Mouse (Mus musculus): ENCODE results near the gene Klhl29. TPM values are rescaled to one million over a fixed set of nuclear protein-coding genes. Genes with fewer than 3 reads are reported as not detected.
"Not testable (repeated sequence)": the region's sequence is repeated elsewhere in the genome, so short reads cannot be mapped to it uniquely, and the experiment has no call there.

Gene Klhl29
- polyA plus RNA-seq, 1 experiment = not detected

- Histone ChIP-seq H3K4me3 (ENCODE audit: insufficient read depth, poor library complexity, severe bottlenecking) (no peak overlapping the region), H3K36me3 (ENCODE audit: control insufficient read depth, insufficient read depth) (no peaks in the 10 kb centered on the region), H3K79me2 (ENCODE audit: control insufficient read depth, insufficient read depth) (no peaks in the 10 kb centered on the region), H3K27me3 (ENCODE audit: control insufficient read depth, insufficient read depth, insufficient read length) (no peaks in the 10 kb centered on the region), H3ac (ENCODE audit: control insufficient read depth, insufficient read length, low read depth) (no peak overlapping the region), H3K79me3 (ENCODE audit: low read depth) (no peaks in the 10 kb centered on the region)
- TF ChIP-seq MAX (IDR thresholded peaks at IDR 0.05) = no peak
These were observed 22.1 kb downstream of the Klhl29 start for GRCm38 (mm10) chr12:5353416-5353815.

- no peaks in the 10 kb centered on the region for H3K27me3 ChIP-seq (ENCODE audit: control insufficient read depth, insufficient read depth, insufficient read length)
- H3K4me3 ChIP-seq (ENCODE audit: insufficient read depth, poor library complexity, severe bottlenecking) = no peak overlapping the region
These were observed 22.7 kb downstream of the Klhl29 start for GRCm38 (mm10) chr12:5352771-5353170.

GRCm38 (mm10) chr12:5350491-5351285 lies 24.8 kb downstream of the Klhl29 start:
- no peaks in the 10 kb centered on the region for H3K36me3 ChIP-seq (ENCODE audit: control insufficient read depth, insufficient read depth)
- TF ChIP-seq MYOD1 (IDR thresholded peaks at IDR 0.05; ENCODE audit: control insufficient read depth, insufficient read length, low read depth) (no peak), USF1 (IDR thresholded peaks at IDR 0.05; ENCODE audit: low read depth) (no peak), CEBPB (IDR thresholded peaks at IDR 0.05; ENCODE audit: low read depth) (no peak), CTCF (IDR thresholded peaks at IDR 0.05; ENCODE audit: control insufficient read depth, insufficient read depth, insufficient read length) (no peak), MYOG (IDR thresholded peaks at IDR 0.05; ENCODE audit: control insufficient read depth, extremely low read depth, insufficient read length) (no peak), FOSL1 (IDR thresholded peaks at IDR 0.05; ENCODE audit: insufficient read depth, low read length, poor library complexity, severe bottlenecking) (no peak), MAX (IDR thresholded peaks at IDR 0.05) (no peak)
- no peaks in the 10 kb centered on the region for H3K27me3 ChIP-seq (ENCODE audit: control insufficient read depth, insufficient read depth, insufficient read length)
- H3K4me3 ChIP-seq (ENCODE audit: insufficient read depth, poor library complexity, severe bottlenecking) = no peak overlapping the region
- no peaks in the 10 kb centered on the region for H3K79me3 ChIP-seq (ENCODE audit: low read depth)
- no peaks in the 10 kb centered on the region for H3K79me2 ChIP-seq (ENCODE audit: control insufficient read depth, insufficient read depth)
- no peak overlapping the region for H3ac ChIP-seq (ENCODE audit: control insufficient read depth, insufficient read length, low read depth)

More at GRCm38 (mm10) chr12:5352771-5353170, 22.7 kb downstream of the Klhl29 start:
- TF ChIP-seq CEBPB (IDR thresholded peaks at IDR 0.05; ENCODE audit: low read depth) (no peak), USF1 (IDR thresholded peaks at IDR 0.05; ENCODE audit: low read depth) (no peak), CTCF (IDR thresholded peaks at IDR 0.05; ENCODE audit: control insufficient read depth, insufficient read depth, insufficient read length) (no peak), MYOG (IDR thresholded peaks at IDR 0.05; ENCODE audit: control insufficient read depth, extremely low read depth, insufficient read length) (no peak), FOSL1 (IDR thresholded peaks at IDR 0.05; ENCODE audit: insufficient read depth, low read length, poor library complexity, severe bottlenecking) (no peak), MYOD1 (IDR thresholded peaks at IDR 0.05; ENCODE audit: control insufficient read depth, insufficient read length, low read depth) (no peak), MAX (IDR thresholded peaks at IDR 0.05) (no peak)
- Histone ChIP-seq H3ac (ENCODE audit: control insufficient read depth, insufficient read length, low read depth) (no peak overlapping the region), H3K36me3 (ENCODE audit: control insufficient read depth, insufficient read depth) (no peaks in the 10 kb centered on the region), H3K79me3 (ENCODE audit: low read depth) (no peaks in the 10 kb centered on the region), H3K79me2 (ENCODE audit: control insufficient read depth, insufficient read depth) (no peaks in the 10 kb centered on the region)

GRCm38 (mm10) chr12:5345088-5345487 lies 30.4 kb downstream of the Klhl29 start:
- Histone ChIP-seq H3K27me3 (ENCODE audit: control insufficient read depth, insufficient read depth, insufficient read length) (no peaks in the 10 kb centered on the region), H3ac (ENCODE audit: control insufficient read depth, insufficient read length, low read depth) (no peak overlapping the region), H3K79me3 (ENCODE audit: low read depth) (no peaks in the 10 kb centered on the region), H3K4me3 (ENCODE audit: insufficient read depth, poor library complexity, severe bottlenecking) (no peak overlapping the region), H3K79me2 (ENCODE audit: control insufficient read depth, insufficient read depth) (no peaks in the 10 kb centered on the region), H3K36me3 (ENCODE audit: control insufficient read depth, insufficient read depth) (no peaks in the 10 kb centered on the region)
- TF ChIP-seq MAX (IDR thresholded peaks at IDR 0.05) (no peak), MYOG (IDR thresholded peaks at IDR 0.05; ENCODE audit: control insufficient read depth, extremely low read depth, insufficient read length) (no peak), CEBPB (IDR thresholded peaks at IDR 0.05; ENCODE audit: low read depth) (no peak), USF1 (IDR thresholded peaks at IDR 0.05; ENCODE audit: low read depth) (no peak), CTCF (IDR thresholded peaks at IDR 0.05; ENCODE audit: control insufficient read depth, insufficient read depth, insufficient read length) (no peak), MYOD1 (IDR thresholded peaks at IDR 0.05; ENCODE audit: control insufficient read depth, insufficient read length, low read depth) (no peak), FOSL1 (IDR thresholded peaks at IDR 0.05; ENCODE audit: insufficient read depth, low read length, poor library complexity, severe bottlenecking) (no peak)

GRCm38 (mm10) chr12:5344457-5344856 lies 31.0 kb downstream of the Klhl29 start:
- H3K79me2 ChIP-seq (ENCODE audit: control insufficient read depth, insufficient read depth); H3K4me3 ChIP-seq (ENCODE audit: insufficient read depth, poor library complexity, severe bottlenecking); H3K36me3 ChIP-seq (ENCODE audit: control insufficient read depth, insufficient read depth); H3K79me3 ChIP-seq (ENCODE audit: low read depth); H3K27me3 ChIP-seq (ENCODE audit: control insufficient read depth, insufficient read depth, insufficient read length); H3ac ChIP-seq (ENCODE audit: control insufficient read depth, insufficient read length, low read depth): not testable (repeated sequence)

- Histone ChIP-seq H3K79me2 (ENCODE audit: control insufficient read depth, insufficient read depth) (no peaks in the 10 kb centered on the region), H3K79me3 (ENCODE audit: low read depth) (no peaks in the 10 kb centered on the region), H3K27me3 (ENCODE audit: control insufficient read depth, insufficient read depth, insufficient read length) (no peaks in the 10 kb centered on the region), H3K4me3 (ENCODE audit: insufficient read depth, poor library complexity, severe bottlenecking) (no peak overlapping the region), H3ac (ENCODE audit: control insufficient read depth, insufficient read length, low read depth) (no peak overlapping the region), H3K36me3 (ENCODE audit: control insufficient read depth, insufficient read depth) (no peaks in the 10 kb centered on the region)
- no peak for TF ChIP-seq MAX (IDR thresholded peaks at IDR 0.05)
- TF ChIP-seq MYOG (IDR thresholded peaks at IDR 0.05; ENCODE audit: control insufficient read depth, extremely low read depth, insufficient read length) = no peak
- no peak for TF ChIP-seq USF1 (IDR thresholded peaks at IDR 0.05; ENCODE audit: low read depth)
- no peak for TF ChIP-seq FOSL1 (IDR thresholded peaks at IDR 0.05; ENCODE audit: insufficient read depth, low read length, poor library complexity, severe bottlenecking)
- no peak for TF ChIP-seq CTCF (IDR thresholded peaks at IDR 0.05; ENCODE audit: control insufficient read depth, insufficient read depth, insufficient read length)
- no peak for TF ChIP-seq MYOD1 (IDR thresholded peaks at IDR 0.05; ENCODE audit: control insufficient read depth, insufficient read length, low read depth)
- TF ChIP-seq CEBPB (IDR thresholded peaks at IDR 0.05; ENCODE audit: low read depth) = no peak
These were observed 35.3 kb downstream of the Klhl29 start for GRCm38 (mm10) chr12:5340151-5340603.

All from C2C12 (cell line).